Mouse (Mus musculus) retina, postnatal 1 day (tissue): ENCODE measurements at regions not wholly inside any gene's neighbourhood (a gene's known extent, or its start where the extent isn't known, plus 50 kb on each side); places are given as distances from the start of the nearest gene placed in this dataset.

Experiments used
- DNase-seq: peaks from one replicate; pipeline ENCODE4 v3.0.0-alpha.2; 2012

DNA sequence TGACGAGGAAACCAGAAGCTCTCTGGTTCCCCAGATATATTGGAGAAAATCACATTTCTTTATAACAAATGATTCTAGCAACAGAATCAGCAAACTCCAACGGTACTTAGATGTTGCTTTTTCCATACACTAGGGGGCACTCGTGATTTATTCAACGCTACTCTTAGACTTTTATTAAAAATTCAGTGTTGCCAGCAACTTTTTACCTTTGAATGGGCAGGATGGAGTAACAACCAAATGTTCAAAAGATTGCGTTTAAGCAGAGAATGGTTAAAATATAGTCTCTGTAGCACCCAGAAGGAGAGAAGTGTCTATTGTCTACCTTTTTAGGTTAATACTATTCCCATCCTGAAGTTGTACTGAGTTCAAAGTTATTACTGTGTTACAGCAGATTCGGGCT, 715.4 kb upstream of the Cblb start:
- DNase-seq: peak; percentile 52

- DNase-seq: no peak
These were observed 698.8 kb upstream of the Cblb start for GRCm38 (mm10) chr16:51332262-51332661.

- DNase-seq: no peak
These were observed 696.1 kb upstream of the Cblb start for GRCm38 (mm10) chr16:51334972-51335371.

DNA sequence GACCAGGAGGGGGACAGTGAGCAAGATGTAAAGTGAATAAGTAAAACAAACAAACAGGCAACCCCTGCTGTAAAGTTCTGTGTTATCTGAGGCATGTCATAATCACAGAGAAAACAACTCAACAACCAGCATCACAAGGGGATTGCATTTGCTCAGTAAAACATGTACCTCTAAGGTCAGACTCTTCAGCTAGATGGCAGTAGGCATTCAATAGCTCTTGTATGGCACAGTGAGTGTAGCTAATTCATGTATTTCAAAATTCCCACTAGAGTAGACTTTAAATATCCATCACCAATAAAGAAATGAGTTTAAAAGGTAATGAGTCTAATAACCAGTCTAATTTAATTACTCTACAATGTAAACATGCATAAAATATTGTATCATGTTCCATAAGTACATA, 683.9 kb upstream of the Cblb start:
- no peak for DNase-seq

- no peak for DNase-seq
These were observed 678.9 kb upstream of the Cblb start for GRCm38 (mm10) chr16:51352151-51352550.

GRCm38 (mm10) chr16:51353791-51354190, 677.2 kb upstream of the Cblb start:
- no peak for DNase-seq

- no peak for DNase-seq
These were observed 661.0 kb upstream of the Cblb start for GRCm38 (mm10) chr16:51370070-51370469.

GRCm38 (mm10) chr16:51386456-51386855, 644.6 kb upstream of the Cblb start:
- peak; percentile 12 for DNase-seq

DNA sequence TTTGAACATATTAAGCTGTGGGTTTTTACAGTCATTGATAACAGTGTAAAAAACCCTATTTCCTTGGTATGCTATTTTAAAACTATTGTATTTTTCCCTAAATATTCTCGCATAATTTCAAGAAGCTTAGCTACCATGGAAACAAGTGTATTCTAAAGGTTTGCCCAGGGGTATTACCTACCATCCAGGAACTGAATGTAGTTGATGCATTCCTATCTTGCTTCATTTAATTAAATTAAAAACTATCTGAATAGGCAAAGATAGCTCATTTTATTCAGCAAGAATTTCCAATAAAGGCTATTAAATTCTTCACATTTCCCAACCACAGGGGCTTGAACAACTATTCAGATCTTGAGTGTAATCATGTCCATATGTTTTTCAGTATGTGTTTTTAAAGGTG, 643.5 kb upstream of the Cblb start:
- DNase-seq: no peak

DNA sequence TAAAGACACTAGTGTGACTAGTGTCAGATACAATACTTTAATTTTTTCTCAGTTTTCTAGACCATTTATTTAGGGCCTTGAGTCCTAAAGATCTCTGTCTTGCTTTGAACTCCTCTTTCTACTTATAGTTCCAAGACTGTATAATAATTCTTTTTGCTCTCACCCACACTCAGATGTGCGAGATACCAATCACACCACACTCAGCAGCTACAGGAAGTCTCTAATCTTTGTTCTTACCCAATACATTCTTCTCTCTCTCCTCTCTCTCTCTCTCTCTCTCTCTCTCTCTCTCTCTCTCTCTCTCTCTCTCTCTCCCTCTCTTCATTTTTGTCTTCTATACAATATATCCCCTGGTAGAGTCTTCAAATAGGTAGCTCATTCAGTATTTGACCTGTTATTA, 637.2 kb upstream of the Cblb start:
- no peak for DNase-seq
